Mouse (Mus musculus): Measurements from ENCODE around the gene Tigd3.

DNA sequence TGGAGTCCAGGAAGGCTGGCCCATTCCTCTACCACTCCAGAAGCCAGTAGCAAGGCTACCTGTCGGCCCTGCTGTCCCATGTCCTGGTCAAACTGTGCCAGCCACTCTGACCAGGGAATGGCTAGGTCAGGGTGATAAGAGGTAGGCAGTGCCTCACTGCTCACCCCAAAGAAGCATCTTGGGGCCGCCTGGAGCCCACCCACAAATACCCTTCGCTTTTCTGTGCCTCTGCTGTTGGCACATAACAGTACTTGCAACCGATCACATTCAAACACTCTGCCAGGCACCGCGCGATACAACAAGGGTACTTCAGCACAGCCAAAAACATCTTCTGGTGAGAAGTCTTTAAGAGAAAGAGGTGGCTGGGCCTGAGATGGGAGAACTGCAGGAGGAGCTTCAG is 1.7 kb downstream of the Tigd3 start:
- TF ChIP-seq CTCF (IDR thresholded peaks at IDR 0.05; ENCODE audit: low read depth) (no peak), EP300 (IDR thresholded peaks at IDR 0.05; ENCODE audit: low read depth) (no peak)
